Mouse (Mus musculus): Measurements from ENCODE around the gene Aftph. TPM values are rescaled to one million over a fixed set of nuclear protein-coding genes. Genes with fewer than 3 reads are reported as not detected.
A peak's percentile ranks its signal among the peaks of the same experiment; 100 is the strongest.

Gene Aftph
- polyA plus RNA-seq (2015; fragmentation: Nextera tagmentation; extraction: Ambion mirVana): 19.9 and 22.1 TPM in 2 replicates

DNA sequence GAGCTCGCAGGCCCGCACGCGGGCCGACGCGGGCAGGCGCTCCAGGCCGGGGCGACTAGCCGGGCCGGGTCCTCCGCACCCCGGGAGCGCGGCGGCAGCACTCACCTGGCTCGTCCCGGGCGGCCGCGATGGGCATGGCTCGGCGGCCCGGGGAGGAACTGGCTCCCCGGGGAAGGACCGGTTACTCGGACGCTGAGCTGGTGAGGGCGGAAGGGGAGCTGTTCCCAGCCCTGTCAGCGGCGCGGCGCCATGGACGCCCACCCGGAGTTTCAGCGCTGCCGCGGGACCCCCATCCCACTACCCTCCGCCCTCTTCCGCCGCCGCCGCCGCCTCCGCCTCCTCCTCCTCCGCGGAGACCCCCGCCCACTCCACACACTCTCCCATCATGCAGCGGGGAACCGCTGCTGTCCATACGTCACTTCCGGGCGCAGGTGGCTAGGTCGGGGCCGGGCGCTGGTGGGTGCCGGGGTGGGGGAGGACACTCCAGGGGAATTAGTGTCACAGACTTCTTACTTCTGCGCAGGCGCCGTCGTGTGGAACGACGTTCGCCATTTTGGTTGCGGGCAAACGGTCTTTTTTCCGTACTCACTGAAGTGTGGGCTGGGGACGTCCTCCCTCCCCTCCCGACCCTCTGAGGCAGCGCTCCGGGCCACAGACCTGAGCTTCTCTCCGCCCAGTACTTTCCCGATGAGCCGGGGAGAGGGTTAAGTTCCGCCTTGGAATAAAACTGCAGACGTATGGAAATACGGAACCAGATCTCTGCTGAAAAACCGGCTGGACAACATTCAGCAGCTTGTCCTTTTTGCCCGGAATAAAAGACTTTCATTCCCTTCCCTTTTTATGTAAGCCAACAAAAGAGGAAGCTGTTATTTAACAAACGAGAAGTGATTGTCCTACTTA lies at the start of gene Aftph:
Gene Aftph, minus strand, starts transcription at position 389 of the 900 bp plus-strand sequence.
- Histone ChIP-seq H3K4me1 (replicated peaks; ENCODE audit: control insufficient read depth, insufficient read depth, low read length) (no peaks in the 10 kb centered on the region; the same call in 1 of the 2 replicates), H3K4me3 (ENCODE audit: low read length) (peak within 1 kb of the TSS; percentile 99), H3K4me2 (ENCODE audit: low read depth, low read length) (peak within 1 kb of the TSS; percentile 80), H3K9ac (ENCODE audit: low read length) (peak within 1 kb of the TSS; percentile 90), H3K9me3 (ENCODE audit: control insufficient read depth, low read length) (no peaks in the 10 kb centered on the region), H3K27ac (ENCODE audit: low read length) (peak within 1 kb of the TSS; percentile 99), H3K36me3 (ENCODE audit: control insufficient read depth, insufficient read depth, low read length) (no peaks in the 10 kb centered on the region), H3K27me3 (ENCODE audit: control insufficient read depth, insufficient read depth, low read depth, low read length) (no peaks in the 10 kb centered on the region)
- peak; percentile 99 for ATAC-seq (ENCODE audit: low read depth)
- under 1% methylated on average over 72 of the region's 81 CpGs for WGBS

DNA sequence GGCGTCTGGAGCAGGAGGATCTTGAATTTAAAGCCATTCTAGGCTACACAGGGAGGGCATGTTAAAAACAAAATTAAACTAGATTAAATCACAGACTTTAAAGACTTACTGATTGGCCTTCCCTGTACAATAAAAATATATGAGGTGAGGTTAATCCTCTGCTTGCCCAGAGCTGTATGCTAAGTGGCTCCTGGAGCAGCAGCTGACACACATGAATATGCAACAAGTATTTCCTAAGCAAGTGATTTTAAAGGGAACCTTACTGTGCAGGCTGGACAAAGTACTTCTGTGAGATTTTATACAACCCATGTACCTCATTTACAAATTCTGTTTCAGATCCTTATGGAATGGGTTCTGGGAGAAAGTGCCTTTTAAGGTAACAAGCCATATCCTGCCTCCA lies 47.6 kb upstream of the Aftph start:
- Histone ChIP-seq H3K9ac (ENCODE audit: low read length) (no peak overlapping the region), H3K27ac (ENCODE audit: low read length) (no peak overlapping the region), H3K4me2 (ENCODE audit: low read depth, low read length) (no peak overlapping the region), H3K4me1 (replicated peaks; ENCODE audit: control insufficient read depth, insufficient read depth, low read length) (no peaks in the 10 kb centered on the region), H3K4me3 (ENCODE audit: low read length) (no peak overlapping the region), H3K27me3 (ENCODE audit: control insufficient read depth, insufficient read depth, low read depth, low read length) (no peaks in the 10 kb centered on the region), H3K36me3 (ENCODE audit: control insufficient read depth, insufficient read depth, low read length) (no peaks in the 10 kb centered on the region), H3K9me3 (ENCODE audit: control insufficient read depth, low read length) (peaks cover 9% of the 10 kb centered on the region)
- WGBS: 58% methylated on average over 1 of the region's 1 CpGs
- no peak for ATAC-seq (ENCODE audit: low read depth)

DNA sequence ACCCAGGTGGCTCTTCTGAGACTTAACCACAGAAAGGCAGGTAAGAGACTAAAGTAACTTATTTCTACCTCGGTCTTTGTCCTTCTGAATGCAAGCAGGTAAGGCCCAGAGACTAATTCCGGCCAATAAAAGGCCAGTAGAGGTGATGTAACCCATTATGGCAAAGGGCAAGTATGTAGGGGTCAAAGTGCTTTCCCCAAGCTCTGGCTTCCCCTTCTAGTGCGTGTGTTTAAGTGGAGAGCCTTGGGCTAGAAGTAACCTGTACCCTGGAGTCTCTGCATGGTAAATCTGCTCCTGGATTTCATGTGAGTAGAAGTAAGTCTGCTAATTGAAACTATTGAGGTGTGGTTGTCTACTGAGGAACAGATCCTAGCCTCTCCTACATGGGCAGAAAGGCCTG lies 46.7 kb upstream of the Aftph start:
- no peaks in the 10 kb centered on the region for H3K36me3 ChIP-seq (ENCODE audit: control insufficient read depth, insufficient read depth, low read length)
- H3K4me2 ChIP-seq (ENCODE audit: low read depth, low read length): no peak overlapping the region
- H3K4me3 ChIP-seq (ENCODE audit: low read length): no peak overlapping the region
- WGBS: 67% methylated on average over 3 of the region's 3 CpGs
- ATAC-seq (ENCODE audit: low read depth): no peak
- no peaks in the 10 kb centered on the region for H3K27me3 ChIP-seq (ENCODE audit: control insufficient read depth, insufficient read depth, low read depth, low read length)
- no peaks in the 10 kb centered on the region for H3K4me1 ChIP-seq (replicated peaks; ENCODE audit: control insufficient read depth, insufficient read depth, low read length)
- no peak overlapping the region for H3K27ac ChIP-seq (ENCODE audit: low read length)
- H3K9ac ChIP-seq (ENCODE audit: low read length): no peak overlapping the region
- peaks cover 9% of the 10 kb centered on the region for H3K9me3 ChIP-seq (ENCODE audit: control insufficient read depth, low read length)

DNA sequence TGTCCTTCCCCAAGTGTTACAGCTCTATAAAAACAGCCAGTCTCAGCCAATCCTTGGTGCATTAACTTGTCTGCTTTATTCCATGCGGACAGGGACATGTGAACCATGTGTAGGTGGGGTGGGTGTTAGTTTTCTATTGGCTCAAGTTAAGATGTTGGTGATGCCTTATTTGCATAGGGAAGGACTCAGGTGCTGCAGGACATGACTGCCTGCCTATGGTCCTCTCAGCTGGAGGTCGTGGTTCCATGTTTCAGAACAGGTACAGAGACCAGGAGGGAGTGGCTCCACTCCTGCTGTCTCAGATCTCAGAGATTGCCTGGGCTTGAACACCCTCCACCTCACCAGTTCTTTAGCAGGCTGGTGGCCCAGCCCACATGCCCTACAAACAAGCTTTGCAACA lies 44.8 kb upstream of the Aftph start:
- WGBS: 45% methylated on average over 2 of the region's 2 CpGs
- no peak overlapping the region for H3K27ac ChIP-seq (ENCODE audit: low read length)
- no peaks in the 10 kb centered on the region for H3K27me3 ChIP-seq (ENCODE audit: control insufficient read depth, insufficient read depth, low read depth, low read length)

DNA sequence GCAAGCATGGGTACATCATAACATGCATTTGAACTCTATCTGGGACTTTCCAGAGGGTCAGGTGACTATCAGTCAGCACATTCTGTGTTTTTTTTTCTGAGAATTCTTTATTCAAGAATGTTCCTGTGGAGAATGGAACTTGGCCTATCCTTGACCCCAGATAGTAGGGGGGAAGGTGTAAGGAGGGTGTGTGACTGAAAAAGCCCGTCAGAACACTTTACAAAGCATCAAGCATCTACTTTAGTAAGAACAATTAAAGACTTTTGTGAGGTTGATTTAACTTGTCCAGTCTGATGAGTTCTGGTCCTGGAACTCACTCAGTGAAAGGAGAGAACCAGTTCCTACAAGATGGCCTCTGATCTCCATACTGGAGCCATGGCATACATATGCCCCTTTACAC lies 43.8 kb upstream of the Aftph start:
- Histone ChIP-seq H3K4me2 (ENCODE audit: low read depth, low read length) (no peak overlapping the region), H3K27me3 (ENCODE audit: control insufficient read depth, insufficient read depth, low read depth, low read length) (no peaks in the 10 kb centered on the region), H3K36me3 (ENCODE audit: control insufficient read depth, insufficient read depth, low read length) (no peaks in the 10 kb centered on the region), H3K9ac (ENCODE audit: low read length) (no peak overlapping the region), H3K4me1 (replicated peaks; ENCODE audit: control insufficient read depth, insufficient read depth, low read length) (no peaks in the 10 kb centered on the region), H3K4me3 (ENCODE audit: low read length) (no peak overlapping the region), H3K27ac (ENCODE audit: low read length) (no peak overlapping the region), H3K9me3 (ENCODE audit: control insufficient read depth, low read length) (peaks cover 9% of the 10 kb centered on the region)
- ATAC-seq (ENCODE audit: low read depth): no peak
- 56% methylated on average over 1 of the region's 1 CpGs for WGBS

More for the DNA sequence above, 44.8 kb upstream of the Aftph start:
- Histone ChIP-seq H3K4me1 (replicated peaks; ENCODE audit: control insufficient read depth, insufficient read depth, low read length) (no peaks in the 10 kb centered on the region), H3K9ac (ENCODE audit: low read length) (no peak overlapping the region), H3K36me3 (ENCODE audit: control insufficient read depth, insufficient read depth, low read length) (no peaks in the 10 kb centered on the region), H3K4me2 (ENCODE audit: low read depth, low read length) (no peak overlapping the region), H3K9me3 (ENCODE audit: control insufficient read depth, low read length) (peaks cover 9% of the 10 kb centered on the region), H3K4me3 (ENCODE audit: low read length) (no peak overlapping the region)
- ATAC-seq (ENCODE audit: low read depth): no peak

DNA sequence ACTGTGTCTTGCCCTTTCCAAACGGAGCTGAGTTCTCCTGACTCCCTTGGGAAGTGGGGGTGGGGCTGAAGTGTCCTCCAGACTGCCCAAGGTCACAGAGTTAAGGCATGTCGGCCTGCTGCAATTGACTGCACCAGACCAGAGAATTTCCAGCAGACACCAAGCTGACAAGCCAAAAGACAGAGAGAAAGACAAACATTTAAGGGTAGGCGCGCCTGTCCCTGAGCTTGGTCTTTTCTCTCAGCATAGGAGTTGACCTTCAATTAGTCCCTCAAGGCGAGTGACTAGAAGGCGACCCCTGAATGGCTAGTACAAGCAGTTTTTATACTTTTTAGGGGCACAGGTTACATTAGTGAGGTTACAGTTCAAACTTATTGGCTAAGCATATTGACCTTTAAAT lies 43.4 kb upstream of the Aftph start:
- H3K9ac ChIP-seq (ENCODE audit: low read length): no peak overlapping the region
- 79% methylated on average over 6 of the region's 6 CpGs for WGBS
- peaks cover 9% of the 10 kb centered on the region for H3K9me3 ChIP-seq (ENCODE audit: control insufficient read depth, low read length)
- H3K27ac ChIP-seq (ENCODE audit: low read length): no peak overlapping the region
- no peaks in the 10 kb centered on the region for H3K36me3 ChIP-seq (ENCODE audit: control insufficient read depth, insufficient read depth, low read length)
- H3K4me3 ChIP-seq (ENCODE audit: low read length): no peak overlapping the region
- no peaks in the 10 kb centered on the region for H3K4me1 ChIP-seq (replicated peaks; ENCODE audit: control insufficient read depth, insufficient read depth, low read length)
- H3K27me3 ChIP-seq (ENCODE audit: control insufficient read depth, insufficient read depth, low read depth, low read length): no peaks in the 10 kb centered on the region
- ATAC-seq (ENCODE audit: low read depth): no peak
- no peak overlapping the region for H3K4me2 ChIP-seq (ENCODE audit: low read depth, low read length)

DNA sequence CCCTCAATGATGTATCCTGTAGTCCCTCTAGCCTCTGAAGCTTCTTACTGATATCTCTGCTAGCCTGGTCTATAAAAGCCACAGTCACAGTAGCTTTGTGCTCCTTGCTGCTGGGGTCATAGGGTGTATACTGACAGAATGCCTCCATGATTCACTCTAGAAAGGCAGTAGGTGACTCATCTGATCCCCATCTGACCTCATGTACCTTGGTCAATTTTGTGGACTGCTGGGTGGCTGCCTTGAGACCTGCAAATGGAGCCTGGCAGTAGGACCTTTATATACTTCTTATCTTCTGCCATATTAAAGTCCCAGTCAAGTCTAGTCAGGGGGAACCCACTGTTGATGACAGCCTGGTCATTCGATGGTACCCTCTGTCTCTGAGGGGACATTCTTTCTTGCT lies 42.1 kb upstream of the Aftph start:
- 71% methylated on average over 1 of the region's 1 CpGs for WGBS
- ATAC-seq (ENCODE audit: low read depth): no peak

DNA sequence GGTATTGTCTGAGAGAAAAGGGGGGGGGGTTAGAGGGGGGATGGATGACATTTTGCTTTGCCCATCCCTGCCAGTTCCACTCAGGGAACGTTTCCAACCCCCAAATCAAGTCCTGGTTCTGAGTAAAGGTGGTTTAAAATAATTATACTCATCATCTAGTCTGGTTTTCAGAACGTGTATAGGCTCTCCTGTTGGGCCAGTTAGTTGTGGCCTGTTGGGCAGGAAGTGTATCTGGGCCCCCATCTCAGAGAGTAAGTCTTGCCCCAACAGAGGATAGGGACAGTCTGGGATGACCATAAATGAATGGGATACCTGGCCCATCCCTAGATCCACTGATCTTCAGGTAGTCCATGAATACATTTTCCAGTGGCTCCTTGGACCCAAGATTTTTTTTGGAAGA lies 41.2 kb upstream of the Aftph start:
- no peaks in the 10 kb centered on the region for H3K36me3 ChIP-seq (ENCODE audit: control insufficient read depth, insufficient read depth, low read length)
- H3K9me3 ChIP-seq (ENCODE audit: control insufficient read depth, low read length): peaks cover 9% of the 10 kb centered on the region
- no peaks in the 10 kb centered on the region for H3K4me1 ChIP-seq (replicated peaks; ENCODE audit: control insufficient read depth, insufficient read depth, low read length)
- H3K9ac ChIP-seq (ENCODE audit: low read length): no peak overlapping the region
- WGBS: 53% methylated on average over 2 of the region's 2 CpGs
- H3K4me2 ChIP-seq (ENCODE audit: low read depth, low read length): no peak overlapping the region
- ATAC-seq (ENCODE audit: low read depth): no peak
- H3K4me3 ChIP-seq (ENCODE audit: low read length): no peak overlapping the region
- H3K27ac ChIP-seq (ENCODE audit: low read length): no peak overlapping the region
- no peaks in the 10 kb centered on the region for H3K27me3 ChIP-seq (ENCODE audit: control insufficient read depth, insufficient read depth, low read depth, low read length)

More for the DNA sequence above, 42.1 kb upstream of the Aftph start:
- Histone ChIP-seq H3K9me3 (ENCODE audit: control insufficient read depth, low read length) (peaks cover 9% of the 10 kb centered on the region), H3K9ac (ENCODE audit: low read length) (no peak overlapping the region), H3K36me3 (ENCODE audit: control insufficient read depth, insufficient read depth, low read length) (no peaks in the 10 kb centered on the region), H3K4me3 (ENCODE audit: low read length) (no peak overlapping the region), H3K4me2 (ENCODE audit: low read depth, low read length) (no peak overlapping the region), H3K4me1 (replicated peaks; ENCODE audit: control insufficient read depth, insufficient read depth, low read length) (no peaks in the 10 kb centered on the region), H3K27me3 (ENCODE audit: control insufficient read depth, insufficient read depth, low read depth, low read length) (no peaks in the 10 kb centered on the region), H3K27ac (ENCODE audit: low read length) (no peak overlapping the region)

DNA sequence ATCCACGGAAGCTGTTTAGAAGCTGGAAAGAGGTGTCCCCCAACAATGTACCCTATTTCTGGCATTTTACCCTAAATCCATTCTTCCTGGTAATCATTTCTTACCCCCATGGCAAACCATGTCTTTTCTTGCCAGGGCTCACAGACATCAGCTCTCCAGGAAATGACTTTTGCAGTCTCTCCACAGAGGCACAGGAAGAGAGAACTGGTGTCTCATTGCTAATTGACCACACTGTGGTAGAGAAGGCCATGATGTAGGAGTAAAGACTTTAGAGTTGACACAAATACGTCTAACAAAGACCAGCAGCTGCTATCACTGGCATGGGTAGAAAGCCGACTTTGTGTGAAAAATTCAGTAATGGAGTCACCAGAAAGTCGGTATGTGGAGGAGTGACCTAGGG lies 38.9 kb upstream of the Aftph start:
- Histone ChIP-seq H3K4me1 (replicated peaks; ENCODE audit: control insufficient read depth, insufficient read depth, low read length) (no peaks in the 10 kb centered on the region), H3K27ac (ENCODE audit: low read length) (no peak overlapping the region), H3K4me2 (ENCODE audit: low read depth, low read length) (no peak overlapping the region), H3K9me3 (ENCODE audit: control insufficient read depth, low read length) (peaks cover 9% of the 10 kb centered on the region), H3K36me3 (ENCODE audit: control insufficient read depth, insufficient read depth, low read length) (no peaks in the 10 kb centered on the region), H3K27me3 (ENCODE audit: control insufficient read depth, insufficient read depth, low read depth, low read length) (no peaks in the 10 kb centered on the region), H3K9ac (ENCODE audit: low read length) (no peak overlapping the region), H3K4me3 (ENCODE audit: low read length) (no peak overlapping the region)
- ATAC-seq (ENCODE audit: low read depth): no peak
- WGBS: 72% methylated on average over 4 of the region's 4 CpGs
